Mouse (Mus musculus) embryonic facial prominence, embryonic 14.5 days (tissue): ENCODE results near the gene Lypd1. TPM values are rescaled to one million over a fixed set of nuclear protein-coding genes. Genes with fewer than 3 reads are reported as not detected.

Source experiments
- ATAC-seq: fragments of 200-750 bp; cut with Nextera tagmentation; 2 replicates; pipeline ENCODE4 v1.8.0; 2017; ENCODE audit warnings: low read depth, moderate number of reproducible peaks, moderate TSS enrichment
- DNase-seq: peaks from one replicate; pipeline ENCODE4 v3.0.0-alpha.2; 2015; ENCODE audit warnings: low spot score
- H3K27ac ChIP-seq: fragments of 300-500 bp; sonication (generic); replicated peaks from 2 replicates; pipeline ENCODE4 v1.5.1; 2014; ENCODE audit warnings: low read depth, mild to moderate bottlenecking, low read length, moderate library complexity
- H3K27me3 ChIP-seq: fragments of 300-500 bp; sonication (generic); replicated peaks from 2 replicates; pipeline ENCODE4 v1.6.1; 2014; ENCODE audit warnings: low read length; ENCODE audit not compliant: control insufficient read depth, insufficient read depth
- H3K36me3 ChIP-seq: fragments of 300-500 bp; sonication (generic); 2 replicates; pipeline ENCODE4 v1.6.1; 2014; ENCODE audit warnings: low read length, mixed read lengths; ENCODE audit not compliant: control insufficient read depth, insufficient read depth
- H3K4me1 ChIP-seq: fragments of 300-500 bp; sonication (generic); 2 replicates; pipeline ENCODE4 v1.6.1; 2014; ENCODE audit warnings: antibody characterized with exemption, low read length; ENCODE audit not compliant: control insufficient read depth, insufficient read depth
- H3K4me2 ChIP-seq: fragments of 300-500 bp; sonication (generic); 2 replicates; pipeline ENCODE4 v1.6.1; 2014; ENCODE audit warnings: low read depth, mild to moderate bottlenecking, low read length, moderate library complexity, mixed read lengths
- H3K4me3 ChIP-seq: fragments of 300-500 bp; sonication (generic); 2 replicates; pipeline ENCODE4 v1.5.1; 2014; ENCODE audit warnings: low read depth, mild to moderate bottlenecking, low read length
- H3K9ac ChIP-seq: fragments of 300-500 bp; sonication (generic); 2 replicates; pipeline ENCODE4 v1.6.1; 2014; ENCODE audit warnings: low read depth, mild to moderate bottlenecking, low read length, moderate library complexity, mixed read lengths
- H3K9me3 ChIP-seq: fragments of 300-500 bp; sonication (generic); 2 replicates; pipeline ENCODE4 v1.6.1; 2016; ENCODE audit warnings: low read length; ENCODE audit not compliant: control insufficient read depth
- WGBS: fragments of 180-500 bp; shearing (Covaris S2); extraction: QIAGEN DNeasy Blood & Tissue Kit; methylation state at CpG from one replicate; pipeline ENCODE4 v1.1.7; 2014; 5-methylcytosine and 5-hydroxymethylcytosine counted together
- polyA plus RNA-seq: library from polyadenylated mRNA; unstranded; fragments of >200 nt; fragmentation: Nextera tagmentation; extraction: Ambion mirVana; gene quantifications from 2 replicates; pipeline ENCODE4 v1.2.1, GENCODE M21; 2014

Lypd1 gene
- polyA plus RNA-seq, 1 experiment from 2014 or later: 10.7 TPM

DNA sequence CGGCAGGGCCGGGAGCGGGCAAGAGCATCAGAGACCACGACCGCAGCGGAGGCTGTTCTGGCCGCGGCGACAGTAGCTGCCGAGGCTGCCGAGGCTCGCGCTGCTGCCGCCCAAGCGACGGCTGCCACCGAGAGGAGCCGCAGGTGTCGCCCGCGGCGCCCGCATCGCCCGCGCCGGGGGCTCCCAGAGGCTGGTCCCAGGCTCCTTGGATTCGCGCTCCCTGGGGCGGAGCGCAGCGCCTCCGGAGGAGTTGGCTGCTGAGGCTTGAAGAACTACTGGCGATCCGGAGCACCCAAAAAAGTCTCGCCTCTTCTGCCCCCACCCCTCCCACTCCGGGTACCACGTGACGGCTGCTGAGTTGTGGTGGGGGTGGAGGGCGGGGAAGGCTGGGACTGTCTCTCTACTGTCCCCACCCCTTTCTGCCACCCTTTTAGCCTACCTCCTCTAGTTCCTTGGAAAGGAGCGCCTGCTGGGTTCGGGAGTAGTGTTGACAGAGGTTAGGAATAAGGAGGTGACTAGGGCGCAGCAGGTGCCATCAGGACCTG, 928 bp downstream of the Lypd1 start:
- H3K27me3 ChIP-seq: peaks cover 50% of the 10 kb centered on the region
- H3K9ac ChIP-seq: peak overlapping the region; percentile 60
- peak; percentile 48 for ATAC-seq

DNA sequence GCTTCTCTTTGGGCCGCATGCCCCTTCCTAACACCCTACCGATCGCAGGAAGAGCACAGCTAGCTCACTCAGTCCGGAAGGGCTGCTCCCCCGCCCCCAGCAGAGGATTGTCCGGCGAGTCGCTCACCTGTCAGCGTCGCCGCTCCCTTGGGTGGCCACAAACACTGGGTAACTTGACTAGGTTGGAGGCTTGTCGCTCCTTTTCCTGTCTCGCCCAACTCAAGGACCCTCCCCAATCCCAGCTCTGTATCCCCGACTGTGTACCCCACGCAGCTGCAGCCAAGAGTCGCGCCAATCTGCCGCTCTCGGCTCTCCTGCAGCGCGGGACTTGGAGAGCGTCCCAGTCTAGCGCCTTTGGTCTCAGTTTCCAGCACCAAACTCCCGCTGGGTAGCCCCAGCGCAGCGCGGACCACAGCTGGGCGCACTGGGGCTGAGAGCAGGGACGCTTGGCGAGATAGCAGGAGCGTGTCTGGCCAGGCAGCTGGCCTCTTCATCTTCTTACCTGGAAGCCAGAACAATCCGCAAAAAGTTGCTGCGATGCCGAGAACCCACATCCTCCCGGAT, 1.5 kb downstream of the Lypd1 start:
- Histone ChIP-seq H3K27ac (no peak overlapping the region), H3K4me3 (peak overlapping the region; percentile 54), H3K9ac (peak overlapping the region; percentile 60), H3K36me3 (no peaks in the 10 kb centered on the region), H3K4me2 (peak overlapping the region; percentile 97), H3K9me3 (no peaks in the 10 kb centered on the region), H3K27me3 (peaks cover 50% of the 10 kb centered on the region), H3K4me1 (peaks cover 21% of the 10 kb centered on the region)
- WGBS: under 1% methylated on average over 31 of the region's 35 CpGs
- peak; percentile 59 for DNase-seq
- peak; percentile 45 for ATAC-seq

More for the DNA sequence above, 928 bp downstream of the Lypd1 start:
- under 1% methylated on average over 30 of the region's 43 CpGs for whole genome bisulfite sequencing
- Histone ChIP-seq H3K27ac (no peak overlapping the region), H3K36me3 (no peaks in the 10 kb centered on the region), H3K4me2 (peak overlapping the region; percentile 97), H3K4me3 (peak overlapping the region; percentile 54), H3K4me1 (peaks cover 21% of the 10 kb centered on the region), H3K9me3 (no peaks in the 10 kb centered on the region)
- DNase-seq: peak; percentile 46

DNA sequence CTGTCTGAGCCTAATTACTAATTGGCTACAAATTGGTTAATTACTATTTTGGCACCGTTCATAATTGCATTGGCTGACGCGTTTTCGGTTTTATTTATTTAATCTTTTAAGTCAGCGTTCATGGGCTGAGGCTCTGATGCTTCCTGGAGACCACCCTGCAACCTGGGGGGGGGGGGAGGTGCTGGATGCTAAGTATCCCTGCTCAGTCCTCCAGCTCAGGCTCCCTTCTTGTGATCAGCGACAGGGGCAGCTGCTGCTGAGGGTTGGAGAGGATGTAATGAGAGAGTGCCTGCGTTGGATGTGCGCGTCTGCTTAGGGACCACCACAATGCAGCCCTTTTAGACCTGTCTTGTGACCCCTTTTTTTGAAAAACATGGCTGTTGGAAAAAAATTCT, 2.0 kb downstream of the Lypd1 start:
- Histone ChIP-seq H3K27me3 (peaks cover 50% of the 10 kb centered on the region), H3K36me3 (no peaks in the 10 kb centered on the region), H3K27ac (no peak overlapping the region), H3K4me2 (peak overlapping the region; percentile 97), H3K9ac (peak overlapping the region; percentile 60; the same call in 1 of the 2 replicates), H3K4me3 (peak overlapping the region; percentile 54), H3K4me1 (peaks cover 21% of the 10 kb centered on the region), H3K9me3 (no peaks in the 10 kb centered on the region)
- ATAC-seq (peak; percentile 27; the same call in 1 of the 2 replicates), DNase-seq (peak; percentile 17)
- 4% methylated on average over 9 of the region's 9 CpGs for WGBS

DNA sequence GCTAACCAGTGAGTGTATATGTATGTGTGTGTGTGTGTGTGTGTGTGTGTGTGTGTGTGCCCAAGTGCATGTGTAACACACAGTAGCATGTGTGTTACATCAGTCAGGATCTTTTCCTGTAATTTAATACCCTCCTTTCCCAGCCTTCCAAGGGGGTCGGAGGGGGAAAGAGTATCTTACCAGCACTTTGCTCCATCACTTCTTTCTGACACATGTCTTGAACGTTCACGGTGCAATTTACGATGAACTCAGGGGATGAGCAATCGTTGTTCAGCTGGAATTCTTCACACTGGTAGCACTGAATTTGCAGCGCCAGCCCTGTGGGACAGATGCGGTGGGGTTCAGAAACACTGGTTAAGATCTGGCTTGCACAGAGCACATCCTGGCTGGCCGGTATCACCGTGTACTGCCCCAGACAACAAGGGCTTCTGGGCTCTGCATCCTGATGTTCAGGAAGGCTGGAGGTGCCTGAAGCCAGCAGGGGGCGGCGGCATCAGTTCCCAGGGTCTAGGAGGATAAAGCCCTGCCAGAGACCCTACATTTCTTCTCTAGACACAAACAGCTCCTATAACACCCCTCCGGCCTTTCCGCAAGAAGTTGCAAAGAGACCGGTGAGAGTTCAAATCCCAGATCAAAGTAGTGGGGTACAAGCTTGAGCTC, 2.6 kb downstream of the Lypd1 start:
- H3K4me2 ChIP-seq: peak overlapping the region; percentile 97
- no peak overlapping the region for H3K27ac ChIP-seq
- peak overlapping the region; percentile 54 for H3K4me3 ChIP-seq
- DNase-seq: peak; percentile 70
- H3K36me3 ChIP-seq: no peaks in the 10 kb centered on the region
- H3K9me3 ChIP-seq: no peaks in the 10 kb centered on the region
- H3K27me3 ChIP-seq: peaks cover 46% of the 10 kb centered on the region
- 3% methylated on average over 14 of the region's 14 CpGs for WGBS
- peak; percentile 56 for ATAC-seq
- H3K9ac ChIP-seq: no peak overlapping the region
- peaks cover 21% of the 10 kb centered on the region for H3K4me1 ChIP-seq

DNA sequence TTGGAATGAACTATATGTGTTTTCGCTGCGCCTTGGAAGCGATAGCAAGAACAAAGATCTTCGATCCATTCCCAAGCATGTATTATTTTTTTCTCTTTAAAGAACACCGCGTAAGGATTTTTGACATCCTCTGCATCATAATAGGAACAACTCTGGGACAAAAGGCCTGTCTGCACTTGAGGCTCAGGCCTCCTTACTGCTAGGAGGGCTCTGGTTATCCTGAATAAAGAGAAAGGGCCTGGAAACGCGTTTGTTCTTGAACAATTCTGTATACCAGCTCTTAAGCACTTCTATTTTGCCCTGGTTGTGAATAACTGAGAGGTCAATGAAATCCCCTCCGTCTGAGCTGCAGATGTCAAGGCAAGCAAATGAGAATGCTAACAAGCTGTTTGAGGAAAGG, 19.7 kb downstream of the Lypd1 start:
- 87% methylated on average over 9 of the region's 9 CpGs for WGBS
- no peaks in the 10 kb centered on the region for H3K27me3 ChIP-seq
- H3K4me3 ChIP-seq: no peak overlapping the region
- DNase-seq (no peak), ATAC-seq (no peak)
- H3K27ac ChIP-seq: no peak overlapping the region
- no peaks in the 10 kb centered on the region for H3K4me1 ChIP-seq
- H3K9ac ChIP-seq: no peak overlapping the region
- no peaks in the 10 kb centered on the region for H3K9me3 ChIP-seq
- H3K4me2 ChIP-seq: no peak overlapping the region
- no peaks in the 10 kb centered on the region for H3K36me3 ChIP-seq

DNA sequence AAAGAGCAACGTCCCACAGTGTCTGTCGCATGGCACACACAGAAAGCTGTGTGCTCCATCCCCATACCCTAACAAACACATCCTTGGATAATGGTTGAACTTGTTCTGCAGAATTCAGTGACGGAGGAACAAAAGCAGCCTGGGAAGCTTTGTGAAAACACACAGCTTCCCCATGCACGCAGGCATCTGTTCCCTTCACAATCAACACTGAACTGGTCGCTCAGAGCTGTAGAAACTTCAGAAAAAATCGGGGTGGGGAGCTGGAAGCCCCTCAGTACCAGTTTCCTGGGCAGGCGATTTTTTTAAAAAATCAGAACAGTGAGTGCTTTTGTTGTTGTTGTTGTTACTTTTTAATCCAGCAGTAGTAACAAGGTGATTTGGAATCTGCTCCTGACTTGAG, 42.8 kb downstream of the Lypd1 start:
- no peak for DNase-seq
- 35% methylated on average over 7 of the region's 7 CpGs for WGBS
- ATAC-seq: no peak
- Histone ChIP-seq H3K4me1 (no peaks in the 10 kb centered on the region), H3K9ac (no peak overlapping the region), H3K4me3 (no peak overlapping the region), H3K27ac (no peak overlapping the region), H3K36me3 (no peaks in the 10 kb centered on the region), H3K4me2 (no peak overlapping the region), H3K27me3 (no peaks in the 10 kb centered on the region), H3K9me3 (no peaks in the 10 kb centered on the region)

DNA sequence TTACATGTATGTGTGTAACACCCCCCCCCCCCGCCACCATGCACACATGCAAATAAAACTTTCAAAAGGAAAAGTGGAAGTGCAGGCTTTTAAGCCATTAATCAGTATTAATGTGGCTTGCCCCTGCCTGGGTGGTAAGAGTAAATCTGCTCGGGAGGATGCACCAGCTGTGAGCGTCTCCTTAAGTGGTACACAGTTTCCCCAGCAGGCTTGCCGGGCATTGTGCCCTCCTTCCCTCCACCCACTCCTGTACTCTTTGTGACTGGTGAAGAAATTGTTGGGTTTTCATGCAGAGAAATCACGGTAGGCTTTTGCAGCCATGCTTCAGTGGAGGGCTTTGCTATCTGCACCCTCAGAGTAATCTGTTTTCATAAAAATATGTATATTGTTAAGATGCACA, 54.3 kb downstream of the Lypd1 start:
- Histone ChIP-seq H3K36me3 (no peaks in the 10 kb centered on the region), H3K27ac (no peak overlapping the region), H3K4me1 (no peaks in the 10 kb centered on the region), H3K9ac (no peak overlapping the region), H3K4me3 (no peak overlapping the region), H3K4me2 (no peak overlapping the region), H3K9me3 (no peaks in the 10 kb centered on the region), H3K27me3 (no peaks in the 10 kb centered on the region)
- 77% methylated on average over 5 of the region's 5 CpGs for WGBS
- ATAC-seq (no peak), DNase-seq (no peak)

DNA sequence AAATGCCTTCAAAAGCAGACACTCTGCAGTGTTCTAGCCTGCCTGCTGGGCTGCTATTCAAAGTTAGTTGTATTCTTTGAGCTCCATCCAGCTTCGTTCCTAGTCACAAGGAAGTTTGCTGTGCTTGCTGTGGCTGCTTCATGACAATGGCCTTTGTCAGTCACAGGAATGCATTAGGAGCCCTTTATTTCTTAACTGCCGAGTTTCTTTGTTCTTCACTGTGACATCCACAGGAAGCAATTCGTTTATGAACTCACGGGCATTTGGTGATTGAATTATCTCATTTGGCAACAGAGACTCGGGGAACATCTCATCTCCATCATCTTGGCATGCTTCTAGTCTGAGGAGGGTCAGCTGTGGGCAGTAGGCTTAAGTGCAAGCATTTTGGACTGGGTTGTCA, 58.3 kb downstream of the Lypd1 start:
- H3K4me1 ChIP-seq: no peaks in the 10 kb centered on the region
- 20% methylated on average over 5 of the region's 5 CpGs for WGBS
- H3K9ac ChIP-seq: no peak overlapping the region
- H3K4me2 ChIP-seq: no peak overlapping the region
- H3K9me3 ChIP-seq: no peaks in the 10 kb centered on the region
- H3K27ac ChIP-seq: no peak overlapping the region
- H3K27me3 ChIP-seq: no peaks in the 10 kb centered on the region
- ATAC-seq: no peak
- H3K4me3 ChIP-seq: no peak overlapping the region
- H3K36me3 ChIP-seq: no peaks in the 10 kb centered on the region
- no peak for DNase-seq
